Mouse (Mus musculus) kidney, embryonic 16.5 days (tissue): Measurements from ENCODE around the gene Gosr1. TPM values are rescaled to one million over a fixed set of nuclear protein-coding genes. Genes with fewer than 3 reads are reported as not detected.
"Not testable (repeated sequence)": the region's sequence is repeated elsewhere in the genome, so short reads cannot be mapped to it uniquely, and the experiment has no call there.

Source experiments
- ATAC-seq: fragments of 200-750 bp; cut with Nextera tagmentation; 2 replicates; pipeline ENCODE4 v1.8.0; 2017; ENCODE audit warnings: moderate TSS enrichment; ENCODE audit not compliant: low FRiP score, low TSS enrichment
- H3K27ac ChIP-seq: fragments of 300-500 bp; sonication (generic); 2 replicates; pipeline ENCODE4 v1.5.1; 2014; ENCODE audit warnings: low read length
- H3K27me3 ChIP-seq: fragments of 300-500 bp; sonication (generic); 2 replicates; pipeline ENCODE4 v1.6.1; 2014; ENCODE audit warnings: low read length, control low read depth, mixed read lengths; ENCODE audit not compliant: insufficient read depth
- H3K36me3 ChIP-seq: fragments of 300-500 bp; sonication (generic); 2 replicates; pipeline ENCODE4 v1.6.1; 2014; ENCODE audit warnings: low read length, control low read depth, mixed read lengths; ENCODE audit not compliant: insufficient read depth
- H3K4me1 ChIP-seq: fragments of 300-500 bp; sonication (generic); 2 replicates; pipeline ENCODE4 v1.6.1; 2014; ENCODE audit warnings: low read length, control low read depth, mixed read lengths; ENCODE audit not compliant: insufficient read depth
- H3K4me2 ChIP-seq: fragments of 300-500 bp; sonication (generic); replicated peaks from 2 replicates; pipeline ENCODE4 v1.6.1; 2014; ENCODE audit warnings: low read depth, low read length
- H3K4me3 ChIP-seq: fragments of 300-500 bp; sonication (generic); 2 replicates; pipeline ENCODE4 v1.5.1; 2014; ENCODE audit warnings: mild to moderate bottlenecking, low read length
- H3K9ac ChIP-seq: fragments of 300-500 bp; sonication (generic); replicated peaks from 2 replicates; pipeline ENCODE4 v1.6.1; 2014; ENCODE audit warnings: low read length
- H3K9me3 ChIP-seq: fragments of 300-500 bp; sonication (generic); 2 replicates; pipeline ENCODE4 v1.6.1; 2016; ENCODE audit warnings: low read length, control low read depth
- WGBS: fragments of 180-500 bp; shearing (Covaris S2); extraction: QIAGEN DNeasy Blood & Tissue Kit; methylation state at CpG from one replicate; pipeline ENCODE4 v1.1.7; 2014; 5-methylcytosine and 5-hydroxymethylcytosine counted together
- polyA plus RNA-seq: library from polyadenylated mRNA; unstranded; fragments of >200 nt; fragmentation: Nextera tagmentation; extraction: Ambion mirVana; gene quantifications from 2 replicates; pipeline ENCODE4 v1.2.1, GENCODE M21; 2015

Gosr1 gene
- polyA plus RNA-seq, 1 experiment from 2014 or later = 34.8 TPM

GRCm38 (mm10) chr11:76708881-76709280, 54.5 kb downstream of the Gosr1 start:
- H3K4me1 ChIP-seq = peaks cover 13% of the 10 kb centered on the region; the same call in 1 of the 2 replicates
- WGBS = 29% methylated on average over 1 of the region's 1 CpGs
- no peak overlapping the region for H3K27ac ChIP-seq
- H3K4me3 ChIP-seq = no peak overlapping the region
- no peaks in the 10 kb centered on the region for H3K36me3 ChIP-seq
- H3K4me2 ChIP-seq = no peak overlapping the region
- peaks cover 4% of the 10 kb centered on the region; the same call in 1 of the 2 replicates for H3K9me3 ChIP-seq
- no peak for ATAC-seq
- no peak overlapping the region for H3K9ac ChIP-seq
- no peaks in the 10 kb centered on the region for H3K27me3 ChIP-seq

- ATAC-seq = no peak
- H3K4me2 ChIP-seq = no peak overlapping the region
- H3K9ac ChIP-seq = no peak overlapping the region
- peaks cover 13% of the 10 kb centered on the region; the same call in 1 of the 2 replicates for H3K4me1 ChIP-seq
- peaks cover 4% of the 10 kb centered on the region; the same call in 1 of the 2 replicates for H3K9me3 ChIP-seq
- H3K4me3 ChIP-seq = no peak overlapping the region
- no peaks in the 10 kb centered on the region for H3K27me3 ChIP-seq
- 74% methylated on average over 1 of the region's 1 CpGs for WGBS
- H3K27ac ChIP-seq = no peak overlapping the region
- no peaks in the 10 kb centered on the region for H3K36me3 ChIP-seq
These were observed 55.3 kb downstream of the Gosr1 start for GRCm38 (mm10) chr11:76708066-76708465.

GRCm38 (mm10) chr11:76707656-76708055, 55.7 kb downstream of the Gosr1 start:
- ATAC-seq = no peak
- no peaks in the 10 kb centered on the region for H3K36me3 ChIP-seq
- no peak overlapping the region for H3K9ac ChIP-seq
- H3K4me1 ChIP-seq = peaks cover 13% of the 10 kb centered on the region; the same call in 1 of the 2 replicates
- H3K9me3 ChIP-seq = peaks cover 4% of the 10 kb centered on the region; the same call in 1 of the 2 replicates
- H3K4me2 ChIP-seq = no peak overlapping the region
- H3K4me3 ChIP-seq = no peak overlapping the region
- H3K27ac ChIP-seq = no peak overlapping the region
- 82% methylated on average over 3 of the region's 3 CpGs for WGBS
- no peaks in the 10 kb centered on the region for H3K27me3 ChIP-seq

- no peak for ATAC-seq
- no peaks in the 10 kb centered on the region for H3K36me3 ChIP-seq
- H3K4me3 ChIP-seq = no peak overlapping the region
- H3K27ac ChIP-seq = no peak overlapping the region
- H3K4me1 ChIP-seq = no peaks in the 10 kb centered on the region
- no peak overlapping the region for H3K9ac ChIP-seq
- no peaks in the 10 kb centered on the region for H3K9me3 ChIP-seq
- H3K4me2 ChIP-seq = no peak overlapping the region
- no peaks in the 10 kb centered on the region for H3K27me3 ChIP-seq
- 59% methylated on average over 7 of the region's 9 CpGs for WGBS
These were observed 63.8 kb downstream of the Gosr1 start for GRCm38 (mm10) chr11:76699626-76700025.

- H3K9me3 ChIP-seq = no peaks in the 10 kb centered on the region
- no peak overlapping the region for H3K4me3 ChIP-seq
- WGBS = 80% methylated on average over 6 of the region's 6 CpGs
- H3K4me1 ChIP-seq = no peaks in the 10 kb centered on the region
- no peaks in the 10 kb centered on the region for H3K36me3 ChIP-seq
- no peaks in the 10 kb centered on the region for H3K27me3 ChIP-seq
- no peak for ATAC-seq
- H3K27ac ChIP-seq = no peak overlapping the region
- H3K9ac ChIP-seq = no peak overlapping the region
- no peak overlapping the region for H3K4me2 ChIP-seq
These were observed 67.6 kb downstream of the Gosr1 start for GRCm38 (mm10) chr11:76695810-76696209.

- Histone ChIP-seq H3K4me1 (no peaks in the 10 kb centered on the region), H3K9me3 (no peaks in the 10 kb centered on the region), H3K4me2 (no peak overlapping the region), H3K4me3 (no peak overlapping the region), H3K27ac (no peak overlapping the region), H3K9ac (no peak overlapping the region), H3K36me3 (no peaks in the 10 kb centered on the region), H3K27me3 (no peaks in the 10 kb centered on the region)
- WGBS = 81% methylated on average over 3 of the region's 3 CpGs
- no peak for ATAC-seq
These were observed 71.3 kb downstream of the Gosr1 start for GRCm38 (mm10) chr11:76692096-76692495.

- WGBS = 91% methylated on average over 2 of the region's 2 CpGs
- H3K9ac ChIP-seq = no peak overlapping the region
These were observed 77.8 kb downstream of the Gosr1 start for GRCm38 (mm10) chr11:76685604-76686003.

GRCm38 (mm10) chr11:76679508-76679907, 83.9 kb downstream of the Gosr1 start, which contains the start of gene Trarg1:
TSS of gene Trarg1 (plus strand) at chr11:76679808.
- H3K36me3 ChIP-seq, H3K9me3 ChIP-seq, H3K27ac ChIP-seq, H3K4me1 ChIP-seq, H3K4me2 ChIP-seq, ATAC-seq, H3K4me3 ChIP-seq, H3K9ac ChIP-seq, H3K27me3 ChIP-seq: not testable (repeated sequence)
- 29% methylated on average over 7 of the region's 8 CpGs for WGBS

More at GRCm38 (mm10) chr11:76685604-76686003, 77.8 kb downstream of the Gosr1 start:
- H3K4me1 ChIP-seq = no peaks in the 10 kb centered on the region
- no peak for ATAC-seq
- H3K4me3 ChIP-seq = no peak overlapping the region
- H3K36me3 ChIP-seq = no peaks in the 10 kb centered on the region
- no peaks in the 10 kb centered on the region for H3K9me3 ChIP-seq
- no peak overlapping the region for H3K27ac ChIP-seq
- no peak overlapping the region for H3K4me2 ChIP-seq
- no peaks in the 10 kb centered on the region for H3K27me3 ChIP-seq

Other genes with a start within 250 kb of the Gosr1 start
- gene Abr, start 141.3 kb downstream of the Gosr1 start, polyA plus RNA-seq = 40.4 and 41.0 TPM in 2 replicates
- gene Bhlha9, start 91.1 kb downstream of the Gosr1 start, polyA plus RNA-seq = 0.17 and 0.24 TPM in 2 replicates
- gene Trarg1, start 83.8 kb downstream of the Gosr1 start, polyA plus RNA-seq = 2.0 and 2.2 TPM in 2 replicates
- gene Cpd, start 83.4 kb upstream of the Gosr1 start, polyA plus RNA-seq = 12.3 and 13.9 TPM in 2 replicates
- 3.2 and 4.1 TPM in 2 replicates for gene Tmigd1, start 138.6 kb upstream of the Gosr1 start, polyA plus RNA-seq
- gene Blmh, start 161.2 kb upstream of the Gosr1 start, polyA plus RNA-seq = 190 and 196 TPM in 2 replicates
- gene Slc6a4, start 235.0 kb upstream of the Gosr1 start, polyA plus RNA-seq = 2.8 and 3.6 TPM in 2 replicates